In genomic region chr5:88553271-88554085, GRCm38 (mm10) we compare ENCODE assay signal across 8 mouse cellular contexts. TPM values are rescaled to one million over a fixed set of nuclear protein-coding genes. Genes with fewer than 3 reads are reported as not detected.
DNase-seq lines count a peak whose midpoint lies in the region; ATAC-seq and TF ChIP-seq lines count a peak whose summit lies in the region.

No protein-coding gene starts in this region.

- no peaks in the 10 kb centered on the region for H3K36me3 ChIP-seq in heart, embryonic 11.5 days (ENCODE audit: control insufficient read depth, insufficient read depth, low read length)
- peaks cover 5% of the 10 kb centered on the region; the same call in 1 of the 2 replicates for H3K36me3 ChIP-seq in limb, embryonic 14.5 days (ENCODE audit: control insufficient read depth, insufficient read depth, low read length)
- no peaks in the 10 kb centered on the region for H3K36me3 ChIP-seq in stomach, embryonic 14.5 days (ENCODE audit: control insufficient read depth, insufficient read depth, low read length)

- peak overlapping the region; percentile 89 for H3K4me3 ChIP-seq in heart, embryonic 11.5 days (ENCODE audit: low read depth, low read length)
- H3K4me3 ChIP-seq in embryonic fibroblast, embryonic 13.5 days (ENCODE audit: insufficient read depth, low read length): peak overlapping the region; percentile 51
- H3K4me3 ChIP-seq in limb, embryonic 14.5 days (replicated peaks; ENCODE audit: low read length): peak overlapping the region; percentile 85
- peak overlapping the region; percentile 77 for H3K4me3 ChIP-seq in stomach, embryonic 14.5 days (ENCODE audit: low read depth, low read length)

- no peak for TF ChIP-seq CTCF in embryonic fibroblast, embryonic 13.5 days (IDR thresholded peaks at IDR 0.05; ENCODE audit: borderline replicate concordance, insufficient read depth, low read length)

- H3K4me2 ChIP-seq in heart, embryonic 11.5 days: peak overlapping the region; percentile 79
- peak overlapping the region; percentile 61 for H3K4me2 ChIP-seq in limb, embryonic 14.5 days (replicated peaks; ENCODE audit: low read depth, low read length, severe bottlenecking)
- peak overlapping the region; percentile 51 for H3K4me2 ChIP-seq in stomach, embryonic 14.5 days (replicated peaks; ENCODE audit: low read depth, low read length)

- ATAC-seq in heart, embryonic 11.5 days (replicated peaks; ENCODE audit: insufficient number of reproducible peaks, low FRiP score, low TSS enrichment): peak; percentile 57
- ATAC-seq in CD4-positive, CD25-positive, alpha-beta regulatory T cell, adult 4 months: peak; percentile 67
- ATAC-seq in limb, embryonic 14.5 days (ENCODE audit: low FRiP score, low read depth): peak; percentile 64
- ATAC-seq in stomach, embryonic 14.5 days (ENCODE audit: insufficient number of reproducible peaks, insufficient read depth, low FRiP score, low read depth): peak; percentile 65

- no peaks in the 10 kb centered on the region for H3K27me3 ChIP-seq in heart, embryonic 11.5 days (ENCODE audit: control insufficient read depth, insufficient read depth, low read length)
- no peaks in the 10 kb centered on the region for H3K27me3 ChIP-seq in limb, embryonic 14.5 days (ENCODE audit: control insufficient read depth, insufficient read depth, low read length)
- H3K27me3 ChIP-seq in stomach, embryonic 14.5 days (ENCODE audit: control insufficient read depth, insufficient read depth, low read length): no peaks in the 10 kb centered on the region

- peak overlapping the region; percentile 91 for H3K9ac ChIP-seq in heart, embryonic 11.5 days (ENCODE audit: low read depth, low read length)
- peak overlapping the region; percentile 94 for H3K9ac ChIP-seq in limb, embryonic 14.5 days (ENCODE audit: low read depth, low read length, severe bottlenecking)
- H3K9ac ChIP-seq in stomach, embryonic 14.5 days (replicated peaks; ENCODE audit: low read depth, low read length): peak overlapping the region; percentile 65

- TF ChIP-seq POLR2A in embryonic fibroblast, embryonic 13.5 days (IDR thresholded peaks at IDR 0.05; ENCODE audit: low read depth, low read length): peak; percentile 36; the same call in 1 of the 2 replicates
- no peak for TF ChIP-seq POLR2A in limb, embryonic 14.5 days (IDR thresholded peaks at IDR 0.05; ENCODE audit: borderline replicate concordance, extremely low read depth, insufficient read depth, insufficient read length)

- WGBS in heart, embryonic 11.5 days (ENCODE audit: insufficient replicate concordance): 9% methylated on average over 29 of the region's 29 CpGs
- 8% methylated on average over 29 of the region's 29 CpGs for WGBS in limb, embryonic 14.5 days
- WGBS in stomach, embryonic 14.5 days: 8% methylated on average over 29 of the region's 29 CpGs

- no peak for DNase-seq in heart, adult 9 months (ENCODE audit: low spot score in 2 of 2)
- DNase-seq in limb, embryonic 14.5 days (ENCODE audit: low spot score): no peak
- DNase-seq in adipocyte (ENCODE audit: low spot score): no peak
- no peak for DNase-seq in left cerebral cortex, postnatal 36 days (ENCODE audit: low spot score in 2 of 2)

- H3K9me3 ChIP-seq in heart, embryonic 11.5 days (replicated peaks; ENCODE audit: control insufficient read depth, low read length): no peaks in the 10 kb centered on the region
- H3K9me3 ChIP-seq in limb, embryonic 14.5 days (ENCODE audit: control insufficient read depth, low read length): no peaks in the 10 kb centered on the region
- H3K9me3 ChIP-seq in stomach, embryonic 14.5 days (ENCODE audit: control insufficient read depth, low read depth, low read length): no peaks in the 10 kb centered on the region

- H3K27ac ChIP-seq in heart, embryonic 11.5 days (ENCODE audit: low read depth, low read length): peak overlapping the region; percentile 93
- peak overlapping the region; percentile 87 for H3K27ac ChIP-seq in embryonic fibroblast, embryonic 13.5 days (ENCODE audit: insufficient read depth, low read length)
- H3K27ac ChIP-seq in limb, embryonic 14.5 days (replicated peaks; ENCODE audit: low read depth, low read length): peak overlapping the region; percentile 95
- H3K27ac ChIP-seq in stomach, embryonic 14.5 days (ENCODE audit: low read length): peak overlapping the region; percentile 92

- peaks cover 9% of the 10 kb centered on the region for H3K4me1 ChIP-seq in heart, embryonic 11.5 days (ENCODE audit: control insufficient read depth, insufficient read depth, low read length)
- H3K4me1 ChIP-seq in embryonic fibroblast, embryonic 13.5 days (ENCODE audit: control insufficient read depth, insufficient read depth, low read length): no peaks in the 10 kb centered on the region
- H3K4me1 ChIP-seq in limb, embryonic 14.5 days (ENCODE audit: control insufficient read depth, insufficient read depth, low read length): peaks cover 10% of the 10 kb centered on the region
- peaks cover 14% of the 10 kb centered on the region for H3K4me1 ChIP-seq in stomach, embryonic 14.5 days (ENCODE audit: control insufficient read depth, insufficient read depth, low read length)

- intact Hi-C loops in left cerebral cortex, postnatal 36 days (cut with DNase I): loop anchor here (10.0 kb wide), 1 partner anchor 121 kb away; the partner anchor contains the start of gene Grsf1

RNA-seq across cellular contexts. Expression of gene Utp3, which starts 0.8 kb away (rescaled TPM):
- 52.7 and 55.6 TPM in 2 replicates for polyA plus RNA-seq in heart, embryonic 11.5 days (2014; fragmentation: Nextera tagmentation; extraction: Ambion mirVana)
- 10 to 100 TPM; 86.6 to 93.0 TPM for polyA plus RNA-seq in CD4-positive, CD25-positive, alpha-beta regulatory T cell, adult 4 months (2017; shearing (Covaris generic))
- polyA plus RNA-seq in embryonic fibroblast, embryonic 13.5 days (2011; ENCODE audit: insufficient read length, low read depth, missing spikeins): 53.0 and 55.2 TPM in 2 replicates
- polyA plus RNA-seq in limb, embryonic 14.5 days (2012; rRNA removed): 24.1 and 43.5 TPM in 2 replicates
- 56.4 and 60.9 TPM in 2 replicates for polyA plus RNA-seq in limb, embryonic 14.5 days (2014; fragmentation: Nextera tagmentation; extraction: Ambion mirVana)
- 61.9 and 62.1 TPM in 2 replicates for polyA plus RNA-seq in stomach, embryonic 14.5 days (2014; fragmentation: Nextera tagmentation; extraction: Ambion mirVana)
- total RNA-seq in left cerebral cortex, postnatal 36 days (2021): 10 to 100 TPM; 24.5 to 25.1 TPM

RNA-seq across cellular contexts. Expression of gene Rufy3, which starts 11.4 kb away (rescaled TPM):
- 13.0 and 15.0 TPM in 2 replicates for polyA plus RNA-seq in heart, embryonic 11.5 days (2014; fragmentation: Nextera tagmentation; extraction: Ambion mirVana)
- 1 to 10 TPM; 2.6 to 3.2 TPM for polyA plus RNA-seq in CD4-positive, CD25-positive, alpha-beta regulatory T cell, adult 4 months (2017; shearing (Covaris generic))
- 9.4 and 11.3 TPM in 2 replicates for polyA plus RNA-seq in embryonic fibroblast, embryonic 13.5 days (2011; ENCODE audit: insufficient read length, low read depth, missing spikeins)
- polyA plus RNA-seq in limb, embryonic 14.5 days (2012; rRNA removed): 12.1 and 15.0 TPM in 2 replicates
- polyA plus RNA-seq in limb, embryonic 14.5 days (2014; fragmentation: Nextera tagmentation; extraction: Ambion mirVana): 9.6 and 10.4 TPM in 2 replicates
- polyA plus RNA-seq in stomach, embryonic 14.5 days (2014; fragmentation: Nextera tagmentation; extraction: Ambion mirVana): 24.7 and 25.1 TPM in 2 replicates
- 100 to 1,000 TPM; 170 to 191 TPM for total RNA-seq in left cerebral cortex, postnatal 36 days (2021)

RNA-seq across cellular contexts. Expression of gene Jchain, which starts 25.8 kb away (rescaled TPM):
- polyA plus RNA-seq in heart, embryonic 11.5 days (2014; fragmentation: Nextera tagmentation; extraction: Ambion mirVana): 0.21 TPM in 1 of 2 replicates, not detected in the other
- polyA plus RNA-seq in CD4-positive, CD25-positive, alpha-beta regulatory T cell, adult 4 months (2017; shearing (Covaris generic)): 1 to 10 TPM in 1 of 2 experiments, not detected in 1; 5.6 TPM
- polyA plus RNA-seq in embryonic fibroblast, embryonic 13.5 days (2011; ENCODE audit: insufficient read length, low read depth, missing spikeins): not detected in 2 replicates
- 0.47 and 0.53 TPM in 2 replicates for polyA plus RNA-seq in limb, embryonic 14.5 days (2012; rRNA removed)
- polyA plus RNA-seq in limb, embryonic 14.5 days (2014; fragmentation: Nextera tagmentation; extraction: Ambion mirVana): 0.36 TPM in 1 of 2 replicates, not detected in the other
- not detected in 2 replicates for polyA plus RNA-seq in stomach, embryonic 14.5 days (2014; fragmentation: Nextera tagmentation; extraction: Ambion mirVana)
- total RNA-seq in left cerebral cortex, postnatal 36 days (2021): under 1 TPM; 0.30 to 0.50 TPM
